Mouse (Mus musculus): ENCODE data around the gene Chrnd.

- TF ChIP-seq GATA1 (IDR thresholded peaks at IDR 0.05; ENCODE audit: low read length) (no peak), TAL1 (IDR thresholded peaks at IDR 0.05; ENCODE audit: low read length) (no peak)
These were observed 48.9 kb upstream of the Chrnd start for GRCm38 (mm10) chr1:87141550-87141949.
